Mouse (Mus musculus) granulocyte monocyte progenitor cell, adult 5-6 weeks (primary cell): ENCODE data around the gene Ankrd23. TPM values are rescaled to one million over a fixed set of nuclear protein-coding genes. Genes with fewer than 3 reads are reported as not detected.

ENCODE experiments used
- ATAC-seq: replicated peaks from 2 replicates; pipeline ENCODE4 v1.8.0; 2016; ENCODE audit warnings: mild to moderate bottlenecking, moderate TSS enrichment, inconsistent platforms; ENCODE audit not compliant: poor library complexity, severe bottlenecking
- total RNA-seq, 2 experiments: library from RNA; stranded (forward) in 1 of 2; stranded (reverse) in 1 of 2; fragments of 200-712, 200-1000 nt in 1 of 2; fragments of >200 nt in 1 of 2; fragmentation: Nextera tagmentation in 1 of 2; gene quantifications; 2 replicates each; pipeline ENCODE4 v1.2.3; 2014 to 2017

The Ankrd23 gene
- total RNA-seq, 2 experiments from 2014 or later, result 5.8 to 7.0 TPM

DNA sequence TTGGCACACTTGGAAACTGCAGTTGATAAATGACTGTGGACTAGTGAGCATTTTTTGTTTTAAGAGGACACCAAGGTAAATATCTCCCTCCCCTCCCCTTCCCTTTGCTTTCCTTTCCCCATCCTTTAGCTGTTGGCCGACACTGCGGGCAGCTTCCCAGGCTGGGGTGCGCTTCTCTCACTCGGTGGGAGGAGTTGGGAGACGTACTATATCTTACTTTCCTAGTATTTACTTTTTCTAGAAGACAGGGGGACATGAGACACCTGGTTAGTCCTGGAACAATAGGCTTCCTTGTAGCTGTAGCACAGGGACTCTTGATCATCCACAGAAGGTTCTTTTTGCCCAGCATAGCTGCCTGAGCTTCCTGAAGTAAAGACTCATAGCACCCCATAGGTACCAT, 12.6 kb downstream of the Ankrd23 start:
- ATAC-seq, result no peak

DNA sequence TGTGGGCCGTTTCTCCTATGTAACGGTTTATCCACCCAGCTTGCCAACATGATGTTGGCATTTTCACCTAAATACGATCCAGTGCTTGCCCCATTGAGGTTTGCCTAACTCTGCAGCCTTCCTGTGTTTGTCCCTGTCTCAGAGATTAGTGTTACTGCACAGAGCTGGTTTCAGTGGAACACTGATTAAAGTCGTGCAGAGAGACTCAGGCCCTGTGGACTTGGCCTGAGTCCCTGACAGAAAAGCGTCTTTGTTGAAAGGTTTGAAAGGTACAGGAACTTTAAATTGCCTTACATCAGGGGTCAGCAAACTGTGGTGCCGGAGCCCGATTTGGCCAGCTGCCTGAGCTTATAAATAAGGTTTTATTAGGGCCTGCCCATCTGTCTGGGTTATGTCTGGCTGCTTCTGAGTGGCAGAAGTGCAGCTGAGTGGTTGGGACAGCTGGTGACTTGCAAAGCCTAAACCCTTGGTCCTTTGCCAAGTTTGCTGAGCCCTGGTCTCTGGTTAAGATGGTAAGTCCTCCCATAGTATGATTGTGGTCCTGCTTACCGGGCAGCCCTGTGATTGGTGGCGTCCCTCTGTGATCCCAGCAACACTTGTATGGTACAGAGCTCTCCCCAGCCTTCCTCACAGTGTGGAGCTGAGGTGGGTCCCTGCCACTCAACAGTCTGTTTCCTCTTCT, 13.2 kb downstream of the Ankrd23 start:
- ATAC-seq, result no peak

DNA sequence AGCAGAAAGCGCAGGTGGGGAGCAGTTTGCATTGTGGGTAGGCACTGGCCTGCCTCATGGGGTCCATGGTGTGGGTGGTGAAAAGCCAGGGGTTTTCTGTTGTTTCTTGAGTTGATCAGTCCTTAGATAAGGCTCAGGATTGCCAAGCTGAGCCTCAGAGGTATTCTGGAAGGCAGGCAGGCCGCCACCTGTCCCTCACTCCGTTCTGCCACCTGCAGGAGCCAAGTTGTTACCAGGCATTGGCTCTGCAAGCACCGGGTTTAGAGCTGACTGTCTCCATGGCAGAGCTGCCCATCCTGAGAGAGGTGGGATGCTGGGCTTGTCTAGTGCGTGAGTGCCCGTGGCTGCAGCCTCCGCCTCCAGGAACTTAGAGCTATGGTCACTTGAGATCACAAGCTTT, 14.5 kb downstream of the Ankrd23 start:
- no peak for ATAC-seq

DNA sequence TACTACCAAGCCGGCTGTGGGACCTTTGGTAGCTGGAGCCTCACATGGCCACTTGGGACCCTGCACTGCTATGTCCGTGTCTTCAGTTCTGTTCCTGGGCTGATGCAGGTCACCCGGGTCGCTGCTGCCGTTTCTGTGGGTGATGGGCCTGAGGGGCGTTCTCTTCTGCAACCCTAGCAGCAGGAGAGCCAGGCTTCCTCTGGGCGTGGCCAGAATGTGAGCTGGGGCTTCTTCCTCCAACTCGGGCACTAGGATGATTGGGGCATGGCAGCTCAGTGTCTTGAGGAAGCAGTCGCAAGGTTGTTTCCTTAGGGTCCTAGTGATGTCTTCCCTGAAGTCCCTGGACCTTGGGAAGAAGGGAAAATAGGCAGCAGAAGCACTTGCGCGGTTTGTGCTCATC, 17.1 kb downstream of the Ankrd23 start:
- ATAC-seq, result no peak

GRCm38 (mm10) chr1:36518259-36518658, 18.4 kb downstream of the Ankrd23 start:
- no peak for ATAC-seq

GRCm38 (mm10) chr1:36513718-36514117, 23.0 kb downstream of the Ankrd23 start:
- ATAC-seq, result 0 out of 2 replicates have a peak, but pooled peaks have one; percentile 18

- ATAC-seq, result no peak
Observed at GRCm38 (mm10) chr1:36513310-36513709, 23.4 kb downstream of the Ankrd23 start.

GRCm38 (mm10) chr1:36512966-36513280, 23.8 kb downstream of the Ankrd23 start:
- ATAC-seq, result no peak

DNA sequence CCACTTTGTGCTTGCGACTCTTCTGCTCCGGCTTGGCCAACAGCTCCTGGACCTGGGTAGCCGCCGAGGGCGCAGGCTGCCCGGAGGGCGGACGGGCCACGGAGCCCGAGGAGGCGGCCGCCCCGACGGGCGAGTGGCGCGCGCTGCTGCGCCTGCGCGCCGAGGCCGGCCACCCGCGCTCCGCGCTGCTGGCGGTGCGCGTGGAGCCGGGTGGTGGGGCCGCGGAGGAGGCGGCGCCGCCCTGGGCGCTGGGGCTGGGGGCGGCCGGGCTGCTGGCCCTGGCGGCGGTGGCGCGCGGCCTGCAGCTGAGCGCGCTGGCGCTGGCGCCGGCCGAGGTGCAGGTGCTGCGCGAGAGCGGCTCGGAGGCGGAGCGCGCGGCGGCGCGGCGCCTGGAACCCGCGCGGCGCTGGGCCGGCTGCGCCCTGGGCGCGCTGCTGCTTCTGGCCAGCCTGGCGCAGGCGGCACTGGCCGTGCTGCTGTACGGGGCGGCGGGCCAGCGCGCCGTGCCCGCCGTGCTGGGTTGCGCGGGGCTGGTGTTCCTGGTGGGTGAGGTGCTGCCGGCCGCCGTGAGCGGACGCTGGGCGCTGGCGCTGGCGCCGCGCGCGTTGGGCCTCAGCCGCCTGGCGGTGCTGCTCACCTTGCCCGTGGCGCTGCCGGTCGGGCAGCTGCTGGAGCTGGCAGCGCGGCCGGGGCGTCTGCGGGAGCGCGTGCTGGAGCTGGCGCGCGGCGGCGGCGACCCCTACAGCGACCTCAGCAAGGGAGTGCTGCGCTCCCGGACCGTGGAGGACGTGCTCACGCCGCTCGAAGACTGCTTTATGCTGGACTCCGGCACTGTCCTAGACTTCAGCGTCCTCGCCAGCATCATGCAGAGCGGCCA, 24.4 kb downstream of the Ankrd23 start:
- ATAC-seq, result no peak

DNA sequence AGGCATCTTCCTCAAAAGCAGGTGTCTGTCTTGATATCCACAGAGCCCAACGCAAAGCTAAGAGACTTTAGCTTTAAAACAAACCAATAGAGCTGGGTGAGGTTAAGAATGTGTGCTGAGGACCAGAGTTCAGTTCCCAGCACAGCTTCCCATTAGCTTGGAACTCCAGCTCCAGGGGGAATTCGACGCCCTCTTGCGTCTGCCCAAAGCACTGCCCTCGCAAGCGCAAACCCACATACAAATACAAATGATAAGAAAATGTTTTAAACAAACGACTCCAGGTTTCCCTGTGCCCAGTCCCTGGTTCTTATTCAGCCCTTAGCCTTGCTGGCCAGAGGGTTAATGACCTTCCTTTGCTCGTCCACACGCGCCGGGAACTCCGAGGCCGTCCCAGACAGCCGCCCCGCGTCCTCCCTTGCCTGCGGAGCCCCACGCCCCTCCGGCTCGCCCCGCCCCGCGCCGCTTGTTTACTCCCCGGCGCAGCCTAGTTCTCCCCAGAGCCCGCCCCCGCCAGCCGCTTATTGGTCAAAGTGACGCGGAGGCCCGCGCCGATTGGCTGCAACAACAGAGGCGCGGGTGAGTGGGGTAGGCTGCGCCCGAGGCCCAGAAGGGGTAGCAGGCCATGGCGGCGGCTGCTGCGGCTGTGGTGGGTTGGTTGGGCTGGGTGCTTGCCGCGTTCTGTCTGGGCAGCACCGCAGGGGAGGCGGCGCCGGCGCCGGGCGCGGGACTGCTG, 25.2 kb downstream of the Ankrd23 start, which contains the start of gene Cnnm3:
Gene Cnnm3, plus strand, starts transcription at position 579 of the 733 bp plus-strand sequence.
- peak; percentile 80 for ATAC-seq

DNA sequence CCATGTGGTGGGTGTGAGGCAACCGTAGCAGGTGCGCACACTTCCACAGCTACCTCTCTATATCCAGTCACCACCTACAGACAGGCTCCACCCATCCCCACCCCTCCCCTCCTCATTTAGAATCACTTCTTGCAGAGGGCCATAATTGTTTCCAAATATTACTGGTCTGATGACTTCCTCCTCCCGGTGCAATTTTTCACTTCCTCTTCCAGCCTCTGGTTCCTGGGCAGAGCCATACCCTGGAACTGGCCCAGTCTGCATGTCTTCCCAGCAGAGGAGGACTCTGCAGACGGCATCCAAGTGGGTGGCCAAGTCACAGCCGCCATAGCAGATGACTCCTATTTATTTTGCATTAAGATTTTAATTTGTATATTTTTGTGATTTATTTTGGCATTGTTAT, 28.4 kb downstream of the Ankrd23 start:
- ATAC-seq, result peak; percentile 63

DNA sequence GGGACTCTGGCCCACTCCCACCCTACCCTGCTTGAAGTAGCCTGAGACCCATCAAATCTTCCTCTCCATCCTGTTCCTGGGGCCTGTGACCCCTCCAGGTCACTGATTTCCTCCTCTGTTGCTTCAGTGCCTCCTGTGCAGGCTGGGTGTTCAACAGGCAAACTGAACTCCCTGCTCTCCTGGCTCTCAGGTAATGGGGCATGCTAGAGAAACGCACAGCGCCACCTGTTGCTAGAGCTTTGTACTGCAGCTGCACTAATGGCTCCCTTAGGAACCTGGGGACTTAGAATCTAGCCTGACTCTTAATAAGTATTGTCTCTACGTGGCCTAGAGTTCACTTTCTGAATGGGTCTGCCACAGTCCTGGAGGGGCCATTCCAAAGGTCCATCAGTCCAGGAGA, 35.4 kb downstream of the Ankrd23 start:
- ATAC-seq, result peak; percentile 79

- ATAC-seq, result no peak
Observed at GRCm38 (mm10) chr1:36497312-36497711, 39.4 kb downstream of the Ankrd23 start.

GRCm38 (mm10) chr1:36496719-36497118, 40.0 kb downstream of the Ankrd23 start:
- no peak for ATAC-seq

DNA sequence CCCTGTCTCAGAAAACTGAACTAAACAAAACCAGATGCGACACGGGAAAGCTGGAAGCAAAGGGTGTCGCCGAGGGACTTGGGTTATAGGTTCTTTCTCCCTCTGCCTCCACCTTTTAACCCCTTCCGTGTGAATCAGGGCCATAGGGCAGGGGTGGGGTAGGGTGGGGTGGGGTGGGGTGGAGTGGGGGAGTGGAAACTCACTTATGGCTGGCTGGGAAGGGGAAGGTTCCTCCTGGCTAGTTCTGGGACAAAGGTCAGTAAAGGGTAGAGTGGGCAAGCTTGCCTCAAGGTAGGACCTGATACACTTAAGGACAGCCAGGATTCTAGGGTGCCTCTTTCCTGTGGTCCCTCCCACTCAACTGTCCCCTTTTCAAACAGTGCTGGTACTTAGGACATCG, 43.4 kb downstream of the Ankrd23 start:
- no peak for ATAC-seq

GRCm38 (mm10) chr1:36492416-36493139, 44.1 kb downstream of the Ankrd23 start:
- 0 out of 2 replicates have a peak, but pooled peaks have one; percentile 17 for ATAC-seq

DNA sequence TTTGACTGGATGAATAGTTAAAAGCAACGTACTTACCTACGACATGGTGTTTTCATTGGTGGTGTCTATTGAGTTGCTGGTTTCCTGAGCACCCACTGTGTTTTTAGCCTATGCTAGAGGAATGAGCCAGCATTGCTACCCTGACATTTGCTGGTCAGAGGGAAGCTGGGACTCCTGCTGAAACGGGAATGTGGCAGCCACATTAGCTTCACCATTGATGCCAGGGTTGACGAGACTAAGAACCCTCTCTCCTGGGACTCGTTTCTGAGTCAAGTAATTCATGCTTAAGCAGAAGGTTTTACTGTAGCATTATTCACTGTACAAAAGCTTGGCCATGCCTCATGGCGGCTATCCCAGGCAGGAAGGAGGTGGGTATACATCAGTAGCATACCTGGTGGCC, 47.0 kb downstream of the Ankrd23 start:
- no peak for ATAC-seq

DNA sequence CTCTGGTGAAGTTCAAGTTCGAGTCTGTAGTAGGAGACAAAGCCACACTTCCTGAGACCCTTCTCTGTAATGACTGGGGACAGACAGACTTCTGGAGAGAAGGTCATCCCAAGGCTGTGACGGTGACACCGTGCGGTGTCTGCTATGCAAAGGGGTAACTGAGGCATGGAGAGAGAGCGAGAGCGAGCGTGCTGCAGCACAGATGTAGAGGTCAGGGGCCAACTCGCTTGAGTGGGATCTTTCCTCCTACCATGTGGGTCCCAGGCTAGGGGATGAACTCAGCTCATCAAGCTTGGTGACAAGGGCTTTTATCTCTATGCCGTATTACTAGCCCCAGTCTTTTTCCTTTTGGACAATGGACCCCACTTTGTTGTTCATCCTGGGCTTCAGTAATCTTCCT, 49.6 kb downstream of the Ankrd23 start:
- ATAC-seq, result no peak

DNA sequence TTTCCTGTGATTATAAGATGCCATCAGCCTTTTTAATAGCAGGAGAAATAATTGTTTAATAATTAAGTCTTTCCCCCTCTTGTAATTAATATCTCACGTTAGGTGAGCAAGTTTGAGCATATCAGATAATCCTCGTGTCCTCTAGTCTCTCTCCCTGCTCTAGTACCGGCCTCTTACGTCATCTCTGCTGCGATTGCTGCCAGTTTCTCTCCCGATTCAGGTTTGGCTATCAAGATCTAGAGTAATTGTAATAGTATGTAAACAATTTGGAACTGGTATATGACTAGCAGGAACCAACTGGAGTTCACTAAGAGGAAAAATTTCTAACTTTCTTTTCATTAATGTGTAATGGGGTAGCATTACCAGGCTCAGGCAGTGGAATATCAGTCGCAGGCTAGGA, 51.6 kb downstream of the Ankrd23 start:
- no peak for ATAC-seq

- no peak for ATAC-seq
Observed at GRCm38 (mm10) chr1:36483825-36484224, 52.9 kb downstream of the Ankrd23 start.
